Mouse (Mus musculus) brain, embryonic 14.5 days (tissue): ENCODE results near the gene Cdk5rap3. TPM values are rescaled to one million over a fixed set of nuclear protein-coding genes. Genes with fewer than 3 reads are reported as not detected.
A peak's percentile ranks its signal among the peaks of the same experiment; 100 is the strongest.

Experiments
- DNase-seq: peaks from one replicate; pipeline ENCODE4 v3.0.0-alpha.2; 2011; ENCODE audit warnings: low read depth
- CTCF ChIP-seq: fragments of 200-500 bp; IDR thresholded peaks from 2 replicates; pipeline ENCODE4 v1.5.1; 2012; ENCODE audit warnings: inconsistent platforms, mild to moderate bottlenecking, moderate library complexity, borderline replicate concordance; ENCODE audit not compliant: insufficient read depth, insufficient read length; ENCODE audit errors: extremely low read depth
- POLR2A ChIP-seq: fragments of 200-500 bp; IDR thresholded peaks from 2 replicates; pipeline ENCODE4 v1.6.1; 2012; ENCODE audit warnings: mild to moderate bottlenecking, inconsistent platforms, borderline replicate concordance; ENCODE audit not compliant: poor library complexity, insufficient read depth, insufficient read length, severe bottlenecking; ENCODE audit errors: extremely low read depth
- polyA plus RNA-seq: library from polyadenylated mRNA; depleted of rRNA; stranded (reverse); fragments of >200 nt; gene quantifications from 2 replicates; pipeline ENCODE4 v1.2.3, GENCODE M21; 2012; rRNA removed

Gene Cdk5rap3
- 71.6 and 83.7 TPM in 2 replicates for polyA plus RNA-seq

- DNase-seq: peak; percentile 100
- peak; percentile 91 for TF ChIP-seq CTCF
- peak; percentile 55; the same call in 1 of the 2 replicates for TF ChIP-seq POLR2A
Observed at GRCm38 (mm10) chr11:96916044-96916884, at the start of gene Cdk5rap3. TSS of gene Cdk5rap3 (minus strand) at chr11:96916496.

GRCm38 (mm10) chr11:96963580-96963979 is 47.3 kb upstream of the Cdk5rap3 start:
- peak; percentile 86 for DNase-seq
- TF ChIP-seq CTCF (peak; percentile 93), POLR2A (no peak)

DNA sequence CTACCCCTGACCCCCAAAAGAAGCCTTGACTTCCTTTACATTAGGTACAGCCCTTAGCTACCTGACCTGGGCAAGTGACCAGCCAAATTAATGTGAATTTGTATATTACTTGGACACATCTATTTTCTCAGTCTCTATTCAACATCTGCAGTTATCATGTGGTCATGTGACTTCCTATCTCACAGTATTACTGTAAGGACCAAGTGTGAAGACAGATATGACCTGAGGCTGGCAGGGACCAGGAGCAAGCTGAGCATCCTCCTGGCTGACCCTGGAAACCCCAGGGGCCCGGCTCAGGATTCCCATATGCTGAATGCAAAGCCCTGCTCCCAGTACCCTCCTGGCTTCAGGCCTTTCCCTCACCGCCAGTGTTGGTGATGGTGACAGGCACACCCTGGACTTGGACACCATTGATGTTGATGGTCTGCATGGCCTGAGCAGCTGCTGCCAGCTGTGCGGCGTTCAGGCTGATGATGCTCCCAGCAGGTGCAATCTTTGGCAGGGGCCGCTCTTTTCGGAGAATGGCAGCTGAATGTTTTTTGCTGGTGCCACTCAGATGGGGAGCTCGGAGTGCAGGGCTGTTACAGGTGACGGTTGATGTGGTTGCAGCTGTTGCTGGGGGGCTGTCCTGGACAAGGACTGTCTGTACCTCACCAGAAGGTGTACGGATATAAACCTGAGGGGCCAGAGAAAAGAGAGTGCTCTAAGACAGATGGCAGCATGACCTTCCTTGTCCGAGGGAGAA is 40.9 kb upstream of the Cdk5rap3 start:
- DNase-seq: no peak
- TF ChIP-seq POLR2A (no peak), CTCF (no peak)

DNA sequence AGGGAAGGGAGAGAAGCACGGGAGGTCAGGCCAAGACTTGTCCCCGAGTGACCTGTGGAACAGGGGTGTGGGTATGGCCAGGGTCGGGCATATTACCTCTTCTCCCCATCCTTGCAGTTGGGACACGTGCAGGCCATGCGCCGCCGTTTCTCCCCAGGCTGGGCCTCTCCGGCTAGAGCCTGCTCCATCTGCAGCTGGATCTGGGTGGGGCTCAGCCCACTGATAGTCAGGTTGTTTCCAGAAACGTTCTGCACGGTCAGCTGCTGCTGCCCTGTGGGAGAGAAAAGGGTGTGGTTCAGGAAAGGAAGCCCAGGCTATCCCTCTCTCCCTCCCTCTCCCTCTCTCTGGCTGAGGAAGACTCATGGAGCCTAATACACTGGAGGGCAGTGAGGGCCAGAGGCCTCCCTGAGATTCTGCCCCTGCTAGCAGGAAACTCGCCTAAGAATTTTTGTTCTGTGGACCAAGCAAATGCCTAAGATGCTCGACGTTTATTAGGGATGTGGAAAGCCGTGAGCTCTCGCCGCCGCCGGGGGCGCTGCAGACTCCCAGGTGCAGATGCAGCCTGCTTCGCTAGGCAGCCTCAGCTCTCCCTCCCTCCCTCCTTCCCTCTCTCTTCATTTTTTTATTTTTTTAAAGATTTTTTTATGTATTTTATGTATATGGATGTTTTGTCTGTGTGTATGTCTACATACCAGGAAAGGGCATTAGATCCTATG is 39.9 kb upstream of the Cdk5rap3 start:
- DNase-seq: peak; percentile 31
- TF ChIP-seq CTCF (peak; percentile 66), POLR2A (no peak)

DNA sequence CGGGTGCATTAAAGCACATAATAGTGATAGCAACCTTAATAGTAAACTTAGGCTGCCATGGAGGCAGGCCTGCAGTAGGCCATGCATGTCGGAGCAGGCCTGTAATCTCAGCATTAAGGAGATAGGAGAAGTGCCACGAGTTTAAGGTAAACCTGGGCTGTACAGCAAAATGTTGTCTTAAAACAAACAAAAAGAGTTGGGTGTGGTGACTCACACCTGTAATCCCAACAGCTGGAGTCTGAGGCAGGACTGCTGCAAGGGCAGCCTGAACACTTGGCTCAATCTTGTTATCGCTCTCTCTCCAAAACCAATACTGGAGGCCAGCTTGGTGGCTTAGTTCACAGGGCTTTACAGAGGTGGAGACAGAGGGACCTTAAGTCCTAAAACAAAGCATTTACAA is 38.8 kb upstream of the Cdk5rap3 start:
- TF ChIP-seq CTCF (no peak), POLR2A (no peak)
- DNase-seq: no peak

DNA sequence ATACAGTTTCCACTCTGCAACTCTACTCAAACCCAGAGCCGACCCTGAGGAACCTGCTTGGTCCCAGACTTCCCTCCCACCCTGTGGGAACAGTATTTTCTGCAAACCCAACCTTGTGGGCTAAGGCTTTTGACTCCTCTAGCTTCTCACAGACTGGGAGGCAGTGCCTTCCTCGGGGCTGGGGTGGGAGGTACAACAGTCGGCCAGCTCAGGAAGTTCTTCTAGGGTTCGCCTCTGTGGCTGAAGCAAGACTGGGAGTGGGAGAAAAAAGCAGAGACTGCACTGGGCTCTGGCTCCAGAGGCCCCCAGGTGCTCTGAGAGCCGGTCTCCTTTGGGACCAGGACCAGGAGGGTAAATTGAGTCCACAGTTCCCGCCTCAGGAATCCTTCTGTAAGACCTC is 36.6 kb upstream of the Cdk5rap3 start:
- no peak for DNase-seq
- TF ChIP-seq CTCF: no peak

GRCm38 (mm10) chr11:96952426-96952825 is 36.1 kb upstream of the Cdk5rap3 start:
- no peak for TF ChIP-seq CTCF
- TF ChIP-seq POLR2A: no peak
- no peak for DNase-seq

- no peak for DNase-seq
- TF ChIP-seq POLR2A (no peak), CTCF (no peak)
Observed at GRCm38 (mm10) chr11:96950767-96951166, 34.5 kb upstream of the Cdk5rap3 start.

DNA sequence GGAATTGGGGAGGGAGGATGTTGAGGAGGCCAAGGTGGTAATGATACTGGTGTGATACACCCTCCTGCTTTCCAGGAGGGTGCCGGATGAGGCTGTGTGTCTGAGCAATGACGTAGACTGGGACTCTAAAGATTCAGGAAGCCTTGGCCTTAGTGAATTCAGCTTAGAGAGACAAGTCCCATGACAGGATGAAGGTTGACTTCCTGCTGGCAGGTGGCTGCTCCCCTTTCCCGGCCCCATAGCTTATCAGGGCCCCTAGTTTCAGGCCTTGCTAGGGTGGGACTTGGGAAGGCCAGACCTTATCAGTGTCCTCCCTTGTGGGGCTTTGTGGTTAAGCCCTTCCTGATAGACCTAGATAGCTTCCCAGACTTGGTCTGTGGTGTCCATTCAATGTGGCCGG is 31.6 kb upstream of the Cdk5rap3 start:
- no peak for TF ChIP-seq POLR2A
- TF ChIP-seq CTCF: no peak
- no peak for DNase-seq

GRCm38 (mm10) chr11:96946498-96946897 is 30.2 kb upstream of the Cdk5rap3 start:
- TF ChIP-seq CTCF (no peak), POLR2A (no peak)
- peak; percentile 55 for DNase-seq
